8 mouse cellular contexts compared by ENCODE assay signal in genomic region chr7:25267301-25267750, GRCm38 (mm10). TPM values are rescaled to one million over a fixed set of nuclear protein-coding genes. Genes with fewer than 3 reads are reported as not detected.
DNase-seq lines count a peak whose midpoint lies in the region; ATAC-seq and TF ChIP-seq lines count a peak whose summit lies in the region.

Cic (plus strand) TSS chr7:25267704.

- H3K36me3 ChIP-seq in hindbrain, postnatal 0 days (ENCODE audit: insufficient read depth, low read length), result peaks cover 13% of the 10 kb centered on the region; the same call in 1 of the 2 replicates

- peak; percentile 89 for ATAC-seq in hindbrain, postnatal 0 days

- peak; percentile 87 to 95 for DNase-seq in adrenal gland, adult 18-20 months (ENCODE audit: low spot score in 2 of 2)
- DNase-seq in embryo, embryonic 10 days (ENCODE audit: low spot score), result peak; percentile 100
- DNase-seq in gastrocnemius, adult 8-10 months (ENCODE audit: low spot score in 2 of 2), result peak; percentile 98 to 99
- peak; percentile 100 for DNase-seq in hindbrain, postnatal 0 days (ENCODE audit: low spot score)
- DNase-seq in left cerebral cortex, adult 18-20 months (ENCODE audit: low spot score in 2 of 2), result peak; percentile 98 to 99
- peak; percentile 98 to 99 for DNase-seq in lung, postnatal 4 days
- DNase-seq in right cerebral cortex, postnatal 10 days (ENCODE audit: low spot score in 2 of 2), result peak; percentile 99 to 100
- peak; percentile 98 for DNase-seq in urinary bladder, postnatal 36 days (ENCODE audit: low spot score in 2 of 2)

- under 1% methylated on average over 29 of the region's 29 CpGs for WGBS in hindbrain, postnatal 0 days

- H3K9ac ChIP-seq in hindbrain, postnatal 0 days (replicated peaks; ENCODE audit: low read length), result peak within 1 kb of the TSS; percentile 81

- H3K4me3 ChIP-seq in hindbrain, postnatal 0 days (ENCODE audit: low read length), result peak within 1 kb of the TSS; percentile 78

- H3K4me2 ChIP-seq in hindbrain, postnatal 0 days (ENCODE audit: low read depth, low read length), result peak within 1 kb of the TSS; percentile 91

- TF ChIP-seq CTCF in hindbrain, postnatal 0 days (IDR thresholded peaks at IDR 0.05; ENCODE audit: low read depth), result no peak; the same call in 1 of the 2 replicates

- H3K4me1 ChIP-seq in hindbrain, postnatal 0 days (ENCODE audit: insufficient read depth, low read length), result peaks cover 14% of the 10 kb centered on the region

- no peaks in the 10 kb centered on the region for H3K9me3 ChIP-seq in hindbrain, postnatal 0 days (ENCODE audit: low read length)

- peak within 1 kb of the TSS; percentile 97 for H3K27ac ChIP-seq in hindbrain, postnatal 0 days

- no peaks in the 10 kb centered on the region for H3K27me3 ChIP-seq in hindbrain, postnatal 0 days (ENCODE audit: insufficient read depth, low read length)

RNA-seq across cellular contexts. Expression of gene Cic, which starts in this region (rescaled TPM):
- 100 to 1,000 TPM in 1 of 2 experiments, 10 to 100 TPM in 1; 96.8 to 123 TPM for total RNA-seq in adrenal gland, adult 18-20 months (2021)
- 10 to 100 TPM; 26.4 to 38.7 (median 30.1) TPM for total RNA-seq in gastrocnemius, adult 8-10 months (2022)
- total RNA-seq in hindbrain, postnatal 0 days (2014; rRNA removed), result 153 and 155 TPM in 2 replicates
- 28.2 and 30.6 TPM in 2 replicates for polyA plus RNA-seq in hindbrain, postnatal 0 days (2015; fragmentation: Nextera tagmentation; extraction: Ambion mirVana)
- 100 to 1,000 TPM; 212 to 225 TPM for total RNA-seq in left cerebral cortex, adult 18-20 months (2021)

Comparison
In these comparisons a context has a peak if more than half of its experiments do, and no peak if none do; other contexts are left out.
1. Peak in every context shown above with its lines: DNase-seq, ATAC-seq, H3K4me3 ChIP-seq and H3K27ac ChIP-seq.